Mouse (Mus musculus) CH12.LX (cell line): ENCODE data around the gene 4921539E11Rik. TPM values are rescaled to one million over a fixed set of nuclear protein-coding genes. Genes with fewer than 3 reads are reported as not detected.

ENCODE experiments used
- DNase-seq: peaks from one replicate; pipeline ENCODE4 v3.0.0-alpha.2; 2013; ENCODE audit errors: extremely low read depth
- H3K27ac ChIP-seq: 2 replicates; pipeline ENCODE4 v1.5.1; 2012; ENCODE audit warnings: low read depth, mild to moderate bottlenecking, control low read depth, moderate library complexity; ENCODE audit not compliant: insufficient read depth
- H3K27me3 ChIP-seq: replicated peaks from 2 replicates; pipeline ENCODE3; 2012; ENCODE audit warnings: inconsistent platforms
- H3K36me3 ChIP-seq, 2 experiments: replicated peaks in 1 of 2; 2 replicates each; pipeline versions ENCODE3 to v1.6.1; 2012; ENCODE audit warnings: inconsistent platforms in 1 of 2, low read length in 1 of 2, mild to moderate bottlenecking in 1 of 2, mixed read lengths in 1 of 2, moderate library complexity in 1 of 2; ENCODE audit not compliant: control insufficient read depth in 1 of 2, insufficient read depth in 1 of 2
- H3K4me1 ChIP-seq, 2 experiments: 2 replicates each; pipeline ENCODE4 v1.6.1; 2012; ENCODE audit warnings: inconsistent platforms in 1 of 2, moderate library complexity in 1 of 2; ENCODE audit not compliant: insufficient read depth in 2 of 2, control insufficient read depth in 1 of 2
- H3K4me2 ChIP-seq: 2 replicates; pipeline ENCODE4 v1.6.1; 2012; ENCODE audit warnings: low read depth, mild to moderate bottlenecking, control low read depth; ENCODE audit not compliant: poor library complexity, insufficient read depth, severe bottlenecking
- H3K4me3 ChIP-seq, 3 experiments: fragments of 150-350 bp in 1 of 3; sonication (generic) in 1 of 3; replicated peaks in 1 of 3; 2 replicates each; pipeline versions ENCODE3 to v1.5.1; 2011 to 2012; ENCODE audit warnings: low read depth in 2 of 3, low read length in 2 of 3, mild to moderate bottlenecking in 2 of 3, moderate library complexity in 2 of 3, control low read depth in 1 of 3, improper control_type of control experiment in 1 of 3, inconsistent platforms in 1 of 3, mixed read lengths in 1 of 3; ENCODE audit not compliant: poor library complexity in 1 of 3
- H3K79me2 ChIP-seq: replicated peaks from 2 replicates; pipeline ENCODE4 v1.6.1; 2012; ENCODE audit warnings: mild to moderate bottlenecking, moderate library complexity; ENCODE audit not compliant: control insufficient read depth, poor library complexity, insufficient read depth, severe bottlenecking; ENCODE audit errors: extremely low read depth
- H3K9ac ChIP-seq: 2 replicates; pipeline ENCODE4 v1.6.1; 2012; ENCODE audit warnings: low read depth, mild to moderate bottlenecking, control low read depth, moderate library complexity; ENCODE audit not compliant: insufficient read depth
- H3K9me3 ChIP-seq: replicated peaks from 2 replicates; pipeline ENCODE3; 2012; ENCODE audit warnings: low read length, inconsistent platforms, mixed read lengths
- ELF1 ChIP-seq: IDR thresholded peaks from 2 replicates; pipeline ENCODE4 v1.6.1; 2014; ENCODE audit warnings: low read depth, mild to moderate bottlenecking, inconsistent platforms, low read length, improper control_type of control experiment
- EP300 ChIP-seq: IDR thresholded peaks from 2 replicates; pipeline ENCODE4 v1.6.1; 2011; ENCODE audit warnings: low read length, improper control_type of control experiment
- MEF2A ChIP-seq: IDR thresholded peaks from 2 replicates; pipeline ENCODE4 v1.6.1; 2014; ENCODE audit warnings: low read depth, mild to moderate bottlenecking, inconsistent platforms, low read length, improper control_type of control experiment, borderline replicate concordance
- USF1 ChIP-seq: IDR thresholded peaks from 2 replicates; pipeline ENCODE4 v1.6.1; 2014; ENCODE audit warnings: low read depth, mild to moderate bottlenecking, inconsistent platforms, low read length, improper control_type of control experiment
- USF2 ChIP-seq: conservative IDR thresholded peaks from 2 replicates; pipeline ENCODE4 v1.6.1; 2011; ENCODE audit warnings: low read depth, low read length, improper control_type of control experiment
- ZNF384 ChIP-seq: IDR thresholded peaks from 2 replicates; pipeline ENCODE4 v1.6.1; 2012; ENCODE audit warnings: low read depth, low read length, improper control_type of control experiment, inconsistent platforms
- dilution Hi-C: fragments of 300-500 bp; cut with MboI; formaldehyde crosslinking; loops from 2 replicates; pipeline ENCODE4 v1.14.3; 2020; ENCODE audit warnings: low sequenced_read_pairs; ENCODE audit not compliant: extremely low pct_unique_long_range_greater_than_20kb, extremely low pct_ligation_motif_present
- in situ Hi-C: fragments of 300-500 bp; cut with MboI; formaldehyde crosslinking; loops from 3 replicates; pipeline ENCODE4 v1.14.3; 2019; ENCODE audit warnings: low sequenced_read_pairs, low pct_ligation_motif_present, low pct_unique_long_range_greater_than_20kb, mixed read lengths
- polyA plus RNA-seq: library from polyadenylated mRNA; unstranded; fragments of >175 nt; gene quantifications from 2 replicates; pipeline ENCODE4 v1.2.1, GENCODE M21; 2012; ENCODE audit warnings: low read depth; ENCODE audit not compliant: insufficient read length
- total RNA-seq, 2 experiments: library from RNA; depleted of rRNA; stranded (reverse); fragments of 300-350 nt in 1 of 2; fragments of >200 nt in 1 of 2; gene quantifications; 2 replicates each; pipeline ENCODE4 v1.2.3; 2012 to 2014

Gene 4921539E11Rik
- total and polyA plus RNA-seq, 3 experiments: not detected

DNA sequence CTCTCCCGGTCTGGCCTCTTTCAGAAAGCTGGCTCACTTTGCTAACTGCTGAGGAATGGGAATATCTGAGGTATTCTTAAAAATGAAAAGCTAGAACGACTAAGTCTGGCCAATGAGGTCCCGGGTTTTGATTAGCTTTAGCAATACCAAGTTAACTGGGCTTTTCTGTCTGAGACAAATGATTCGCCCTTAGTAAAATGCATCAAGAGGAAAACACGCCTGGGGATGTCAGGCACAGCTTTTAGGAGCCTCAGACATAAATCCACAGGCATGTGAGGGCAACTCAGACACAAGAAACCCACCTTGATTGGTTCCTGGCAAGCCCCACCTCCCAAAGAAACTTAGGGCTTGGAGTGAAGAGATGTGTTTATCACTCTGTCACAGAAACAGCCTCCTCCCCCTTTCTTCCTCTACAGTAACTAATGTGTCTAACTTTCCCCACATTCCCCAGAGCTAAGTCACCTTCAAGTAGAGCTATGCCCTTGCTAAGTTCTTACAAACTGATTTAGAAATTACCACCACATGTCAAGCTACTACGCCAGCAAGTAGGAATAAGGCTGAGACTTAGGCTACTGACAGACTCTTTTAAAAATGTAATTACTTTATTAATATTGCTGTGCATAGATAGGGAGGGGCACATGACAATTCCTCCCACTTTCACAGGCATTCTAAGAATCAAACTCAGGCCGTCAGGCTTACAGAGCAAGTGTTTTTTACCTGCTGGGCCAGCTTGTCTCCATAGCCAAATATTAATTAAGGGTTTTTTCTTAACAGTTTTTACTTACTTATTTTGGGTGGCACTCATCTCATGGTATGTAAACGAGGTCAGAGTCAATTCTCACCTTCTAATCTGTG, 101.7 kb downstream of the 4921539E11Rik start:
- no peak overlapping the region for H3K4me3 ChIP-seq
- H3K4me2 ChIP-seq: no peak overlapping the region
- no peak for DNase-seq
- H3K79me2 ChIP-seq: no peaks in the 10 kb centered on the region
- dilution Hi-C loops: no loop called here
- H3K27ac ChIP-seq: no peak overlapping the region
- no peak overlapping the region for H3K9ac ChIP-seq
- H3K27me3 ChIP-seq: no peaks in the 10 kb centered on the region
- H3K4me1 ChIP-seq: no peaks in the 10 kb centered on the region
- in situ Hi-C loops: no loop called here
- TF ChIP-seq ELF1 (no peak), MEF2A (no peak), USF1 (no peak), ZNF384 (no peak), EP300 (no peak), USF2 (no peak)
- peaks cover 20 to 86% of the 10 kb centered on the region in 2 experiments for H3K36me3 ChIP-seq
- peaks cover 5% of the 10 kb centered on the region for H3K9me3 ChIP-seq

Other genes with a start within 250 kb of the 4921539E11Rik start
- gene Mier1, start 176.5 kb downstream of the 4921539E11Rik start, total RNA-seq (2012; rRNA removed): 34.4 and 36.2 TPM in 2 replicates
- 22.5 and 24.9 TPM in 2 replicates for gene Mier1, start 176.5 kb downstream of the 4921539E11Rik start, total RNA-seq (2014; rRNA removed)
- 35.0 and 50.3 TPM in 2 replicates for gene Mier1, start 176.5 kb downstream of the 4921539E11Rik start, polyA plus RNA-seq
- gene Wdr78, start 176.3 kb downstream of the 4921539E11Rik start, total RNA-seq (2012; rRNA removed): 0.71 and 1.1 TPM in 2 replicates
- 0.47 and 0.63 TPM in 2 replicates for gene Wdr78, start 176.3 kb downstream of the 4921539E11Rik start, total RNA-seq (2014; rRNA removed)
- 0.29 and 0.60 TPM in 2 replicates for gene Wdr78, start 176.3 kb downstream of the 4921539E11Rik start, polyA plus RNA-seq
- 6.0 and 8.7 TPM in 2 replicates for gene Slc35d1, start 75.7 kb downstream of the 4921539E11Rik start, total RNA-seq (2012; rRNA removed)
- 7.0 and 8.7 TPM in 2 replicates for gene Slc35d1, start 75.7 kb downstream of the 4921539E11Rik start, total RNA-seq (2014; rRNA removed)
- gene Slc35d1, start 75.7 kb downstream of the 4921539E11Rik start, polyA plus RNA-seq: 11.5 and 11.7 TPM in 2 replicates
- 15.7 and 16.1 TPM in 2 replicates for gene Oma1, start 22.9 kb upstream of the 4921539E11Rik start, total RNA-seq (2012; rRNA removed)
- 17.5 and 20.7 TPM in 2 replicates for gene Oma1, start 22.9 kb upstream of the 4921539E11Rik start, total RNA-seq (2014; rRNA removed)
- gene Oma1, start 22.9 kb upstream of the 4921539E11Rik start, polyA plus RNA-seq: 16.8 and 20.0 TPM in 2 replicates